Mouse (Mus musculus) forebrain, embryonic 15.5 days (tissue): ENCODE data around the gene Zranb2. TPM values are rescaled to one million over a fixed set of nuclear protein-coding genes. Genes with fewer than 3 reads are reported as not detected.
A peak's percentile ranks its signal among the peaks of the same experiment; 100 is the strongest.

Source experiments
- ATAC-seq: fragments of 200-750 bp; cut with Nextera tagmentation; replicated peaks from 2 replicates; pipeline ENCODE4 v1.8.0; 2017; ENCODE audit warnings: mild to moderate bottlenecking, moderate TSS enrichment, moderate library complexity
- H3K27ac ChIP-seq: fragments of 300-500 bp; sonication (generic); replicated peaks from 2 replicates; pipeline ENCODE4 v1.5.1; 2015; ENCODE audit warnings: mild to moderate bottlenecking, inconsistent platforms
- H3K27me3 ChIP-seq: fragments of 300-500 bp; sonication (generic); 2 replicates; pipeline ENCODE4 v1.6.1; 2015; ENCODE audit warnings: inconsistent platforms
- H3K36me3 ChIP-seq: fragments of 300-500 bp; sonication (generic); 2 replicates; pipeline ENCODE4 v1.6.1; 2015; ENCODE audit warnings: mild to moderate bottlenecking, inconsistent platforms
- H3K4me1 ChIP-seq: fragments of 300-500 bp; sonication (generic); 2 replicates; pipeline ENCODE4 v1.6.1; 2015; ENCODE audit warnings: inconsistent platforms
- H3K4me2 ChIP-seq: fragments of 300-500 bp; sonication (generic); replicated peaks from 2 replicates; pipeline ENCODE4 v1.6.1; 2015; ENCODE audit warnings: mild to moderate bottlenecking, inconsistent platforms
- H3K4me3 ChIP-seq: fragments of 300-500 bp; sonication (generic); 2 replicates; pipeline ENCODE4 v1.5.1; 2015; ENCODE audit warnings: mild to moderate bottlenecking, inconsistent platforms
- H3K9ac ChIP-seq: fragments of 300-500 bp; sonication (generic); replicated peaks from 2 replicates; pipeline ENCODE4 v1.6.1; 2015; ENCODE audit warnings: mild to moderate bottlenecking, inconsistent platforms
- H3K9me3 ChIP-seq: fragments of 300-500 bp; sonication (generic); 2 replicates; pipeline ENCODE4 v1.6.1; 2016; ENCODE audit warnings: inconsistent platforms
- WGBS: fragments of 180-500 bp; shearing (Covaris S2); methylation state at CpG from one replicate; pipeline ENCODE4 v1.1.7; 2015; ENCODE audit warnings: mixed read lengths; 5-methylcytosine and 5-hydroxymethylcytosine counted together
- polyA plus RNA-seq: library from polyadenylated mRNA; unstranded; fragments of >200 nt; fragmentation: Nextera tagmentation; extraction: Ambion mirVana; gene quantifications from 2 replicates; pipeline ENCODE4 v1.2.1, GENCODE M21; 2015

Gene Zranb2
- polyA plus RNA-seq, 1 experiment from 2014 or later = 126 TPM

GRCm38 (mm10) chr3:157549758-157550600 lies 16.0 kb downstream of the Zranb2 start:
- 89% methylated on average over 3 of the region's 3 CpGs for WGBS
- Histone ChIP-seq H3K27me3 (no peaks in the 10 kb centered on the region), H3K4me1 (no peaks in the 10 kb centered on the region), H3K4me3 (no peak overlapping the region), H3K4me2 (no peak overlapping the region), H3K27ac (no peak overlapping the region), H3K36me3 (peaks cover 43% of the 10 kb centered on the region), H3K9ac (no peak overlapping the region), H3K9me3 (no peaks in the 10 kb centered on the region)
- 0 out of 2 replicates have a peak, but pooled peaks have one; percentile 19 for ATAC-seq

- peaks cover 13% of the 10 kb centered on the region for H3K4me1 ChIP-seq
- no peak overlapping the region for H3K4me3 ChIP-seq
- 8% methylated on average over 2 of the region's 2 CpGs for WGBS
- no peaks in the 10 kb centered on the region for H3K36me3 ChIP-seq
- H3K4me2 ChIP-seq = no peak overlapping the region
- H3K27ac ChIP-seq = no peak overlapping the region
- no peak overlapping the region for H3K9ac ChIP-seq
- no peaks in the 10 kb centered on the region for H3K9me3 ChIP-seq
- no peak for ATAC-seq
- peaks cover 32% of the 10 kb centered on the region for H3K27me3 ChIP-seq
Observed at GRCm38 (mm10) chr3:157565196-157565595, 31.2 kb downstream of the Zranb2 start.

- peaks cover 32% of the 10 kb centered on the region for H3K27me3 ChIP-seq
- H3K4me1 ChIP-seq = peaks cover 13% of the 10 kb centered on the region
- no peak within 1 kb of the TSS for H3K27ac ChIP-seq
- peak within 1 kb of the TSS; percentile 92 for H3K4me2 ChIP-seq
- peak within 1 kb of the TSS; percentile 52 for H3K4me3 ChIP-seq
- no peaks in the 10 kb centered on the region for H3K9me3 ChIP-seq
- peak; percentile 73 for ATAC-seq
- H3K36me3 ChIP-seq = no peaks in the 10 kb centered on the region
- H3K9ac ChIP-seq = peak within 1 kb of the TSS; percentile 38
- 1% methylated on average over 84 of the region's 84 CpGs for WGBS
Observed at GRCm38 (mm10) chr3:157566725-157567565, 33.0 kb downstream of the Zranb2 start, which contains the start of gene Ptger3. Gene Ptger3, plus strand, starts transcription at chr3:157566892.

- H3K36me3 ChIP-seq = no peaks in the 10 kb centered on the region
- WGBS = 6% methylated on average over 34 of the region's 34 CpGs
- peak overlapping the region; percentile 38 for H3K9ac ChIP-seq
- no peaks in the 10 kb centered on the region for H3K9me3 ChIP-seq
- H3K27ac ChIP-seq = no peak overlapping the region
- H3K4me3 ChIP-seq = peak overlapping the region; percentile 52
- peak overlapping the region; percentile 92 for H3K4me2 ChIP-seq
- H3K4me1 ChIP-seq = peaks cover 13% of the 10 kb centered on the region
- ATAC-seq = peak; percentile 12; the same call in 1 of the 2 replicates
- H3K27me3 ChIP-seq = peaks cover 32% of the 10 kb centered on the region
Observed at GRCm38 (mm10) chr3:157567566-157568132, 33.7 kb downstream of the Zranb2 start.

GRCm38 (mm10) chr3:157572011-157572410 lies 38.1 kb downstream of the Zranb2 start:
- no peak overlapping the region for H3K9ac ChIP-seq
- WGBS = 76% methylated on average over 6 of the region's 6 CpGs
- H3K4me2 ChIP-seq = no peak overlapping the region
- no peaks in the 10 kb centered on the region for H3K36me3 ChIP-seq
- ATAC-seq = no peak
- H3K27ac ChIP-seq = no peak overlapping the region
- H3K4me1 ChIP-seq = peaks cover 7% of the 10 kb centered on the region
- no peak overlapping the region for H3K4me3 ChIP-seq
- H3K27me3 ChIP-seq = peaks cover 21% of the 10 kb centered on the region
- no peaks in the 10 kb centered on the region for H3K9me3 ChIP-seq

- no peaks in the 10 kb centered on the region for H3K9me3 ChIP-seq
- no peaks in the 10 kb centered on the region for H3K27me3 ChIP-seq
- H3K4me3 ChIP-seq = no peak overlapping the region
- no peaks in the 10 kb centered on the region for H3K36me3 ChIP-seq
- WGBS = 82% methylated on average over 9 of the region's 9 CpGs
- H3K27ac ChIP-seq = no peak overlapping the region
- H3K4me2 ChIP-seq = no peak overlapping the region
- no peaks in the 10 kb centered on the region for H3K4me1 ChIP-seq
- no peak overlapping the region for H3K9ac ChIP-seq
- no peak for ATAC-seq
Observed at GRCm38 (mm10) chr3:157575441-157576342, 41.7 kb downstream of the Zranb2 start.

GRCm38 (mm10) chr3:157576343-157576722 lies 42.4 kb downstream of the Zranb2 start:
- Histone ChIP-seq H3K4me3 (no peak overlapping the region), H3K9me3 (no peaks in the 10 kb centered on the region), H3K36me3 (no peaks in the 10 kb centered on the region), H3K4me1 (no peaks in the 10 kb centered on the region), H3K27me3 (no peaks in the 10 kb centered on the region), H3K27ac (no peak overlapping the region), H3K4me2 (no peak overlapping the region), H3K9ac (no peak overlapping the region)
- 71% methylated on average over 1 of the region's 1 CpGs for WGBS
- ATAC-seq = no peak

- Histone ChIP-seq H3K9ac (no peak overlapping the region), H3K4me1 (no peaks in the 10 kb centered on the region), H3K4me2 (no peak overlapping the region), H3K4me3 (no peak overlapping the region), H3K9me3 (no peaks in the 10 kb centered on the region), H3K27me3 (no peaks in the 10 kb centered on the region), H3K36me3 (no peaks in the 10 kb centered on the region), H3K27ac (no peak overlapping the region)
- no peak for ATAC-seq
- 69% methylated on average over 1 of the region's 1 CpGs for WGBS
Observed at GRCm38 (mm10) chr3:157576862-157577261, 42.9 kb downstream of the Zranb2 start.

GRCm38 (mm10) chr3:157578469-157579170 lies 44.7 kb downstream of the Zranb2 start:
- H3K27ac ChIP-seq = no peak overlapping the region
- H3K9ac ChIP-seq = no peak overlapping the region
- H3K9me3 ChIP-seq = no peaks in the 10 kb centered on the region
- WGBS = 96% methylated on average over 5 of the region's 5 CpGs
- ATAC-seq = no peak
- no peak overlapping the region for H3K4me3 ChIP-seq
- H3K27me3 ChIP-seq = no peaks in the 10 kb centered on the region
- no peaks in the 10 kb centered on the region for H3K4me1 ChIP-seq
- no peak overlapping the region for H3K4me2 ChIP-seq
- H3K36me3 ChIP-seq = no peaks in the 10 kb centered on the region

- no peaks in the 10 kb centered on the region for H3K4me1 ChIP-seq
- no peak overlapping the region for H3K4me3 ChIP-seq
- H3K27ac ChIP-seq = no peak overlapping the region
- ATAC-seq = no peak
- WGBS = 75% methylated on average over 2 of the region's 2 CpGs
- no peak overlapping the region for H3K9ac ChIP-seq
- H3K9me3 ChIP-seq = no peaks in the 10 kb centered on the region
- no peaks in the 10 kb centered on the region for H3K36me3 ChIP-seq
- H3K27me3 ChIP-seq = no peaks in the 10 kb centered on the region
- no peak overlapping the region for H3K4me2 ChIP-seq
Observed at GRCm38 (mm10) chr3:157579376-157579775, 45.4 kb downstream of the Zranb2 start.

- H3K4me3 ChIP-seq = no peak overlapping the region
- no peak overlapping the region for H3K27ac ChIP-seq
- H3K9me3 ChIP-seq = no peaks in the 10 kb centered on the region
- H3K27me3 ChIP-seq = no peaks in the 10 kb centered on the region
- no peaks in the 10 kb centered on the region for H3K36me3 ChIP-seq
- H3K4me2 ChIP-seq = no peak overlapping the region
- no peak for ATAC-seq
- H3K4me1 ChIP-seq = no peaks in the 10 kb centered on the region
- WGBS = 76% methylated on average over 4 of the region's 4 CpGs
- H3K9ac ChIP-seq = no peak overlapping the region
Observed at GRCm38 (mm10) chr3:157580299-157580698, 46.3 kb downstream of the Zranb2 start.
